Mouse (Mus musculus) C2C12 (cell line): ENCODE results near the gene Sec61b. TPM values are rescaled to one million over a fixed set of nuclear protein-coding genes. Genes with fewer than 3 reads are reported as not detected.
A peak's percentile ranks its signal among the peaks of the same experiment; 100 is the strongest.

Experiments used
- H3K27me3 ChIP-seq: one replicate; pipeline ENCODE4 v1.6.1; 2011; ENCODE audit not compliant: control insufficient read depth, insufficient read depth, insufficient read length
- H3K36me3 ChIP-seq: one replicate; pipeline ENCODE4 v1.6.1; 2011; ENCODE audit not compliant: control insufficient read depth, insufficient read depth
- H3K4me3 ChIP-seq: one replicate; pipeline ENCODE4 v1.5.1; 2011; ENCODE audit warnings: mild to moderate bottlenecking, control low read depth; ENCODE audit not compliant: poor library complexity, insufficient read depth, severe bottlenecking
- H3K79me2 ChIP-seq: one replicate; pipeline ENCODE4 v1.6.1; 2011; ENCODE audit not compliant: control insufficient read depth, insufficient read depth
- H3K79me3 ChIP-seq: one replicate; pipeline ENCODE4 v1.6.1; 2011; ENCODE audit warnings: low read depth, control low read depth
- H3ac ChIP-seq: one replicate; pipeline ENCODE3; 2011; ENCODE audit warnings: low read depth; ENCODE audit not compliant: control insufficient read depth, insufficient read length
- CEBPB ChIP-seq: IDR thresholded peaks from one replicate; pipeline ENCODE4 v1.6.1; 2011; ENCODE audit warnings: low read depth, mild to moderate bottlenecking, control low read depth, moderate library complexity
- CTCF ChIP-seq: IDR thresholded peaks from one replicate; pipeline ENCODE4 v1.5.1; 2011; ENCODE audit not compliant: control insufficient read depth, insufficient read depth, insufficient read length
- FOSL1 ChIP-seq: IDR thresholded peaks from one replicate; pipeline ENCODE4 v1.8.0; 2011; ENCODE audit warnings: mild to moderate bottlenecking, low read length; ENCODE audit not compliant: poor library complexity, insufficient read depth, severe bottlenecking
- MAX ChIP-seq: IDR thresholded peaks from one replicate; pipeline ENCODE4 v1.6.1; 2011; ENCODE audit warnings: mild to moderate bottlenecking, control low read depth
- MYOD1 ChIP-seq: IDR thresholded peaks from one replicate; pipeline ENCODE4 v1.6.1; 2011; ENCODE audit warnings: low read depth; ENCODE audit not compliant: control insufficient read depth, insufficient read length
- MYOG ChIP-seq: IDR thresholded peaks from one replicate; pipeline ENCODE4 v1.6.1; 2011; ENCODE audit not compliant: control insufficient read depth, insufficient read length; ENCODE audit errors: extremely low read depth
- USF1 ChIP-seq: IDR thresholded peaks from one replicate; pipeline ENCODE4 v1.6.1; 2011; ENCODE audit warnings: low read depth, mild to moderate bottlenecking, control low read depth, moderate library complexity
- polyA plus RNA-seq: library from polyadenylated mRNA; unstranded; fragments of >200 nt; fragmentation: generic; extraction: Trizol; gene quantifications from one replicate; pipeline ENCODE4 v1.2.1, GENCODE M21; 2012; ENCODE audit warnings: missing spikeins

Sec61b gene
- polyA plus RNA-seq, 1 experiment: 437 TPM

- Histone ChIP-seq H3K79me3 (no peaks in the 10 kb centered on the region), H3K4me3 (no peak overlapping the region), H3ac (no peak overlapping the region), H3K79me2 (no peaks in the 10 kb centered on the region), H3K27me3 (peaks cover 12% of the 10 kb centered on the region), H3K36me3 (no peaks in the 10 kb centered on the region)
- TF ChIP-seq MYOG: no peak
- no peak for TF ChIP-seq MYOD1
- TF ChIP-seq USF1: no peak
- TF ChIP-seq MAX: no peak
- TF ChIP-seq CEBPB: no peak
- no peak for TF ChIP-seq CTCF
- no peak for TF ChIP-seq FOSL1
These were observed 28.6 kb downstream of the Sec61b start for GRCm38 (mm10) chr4:47503045-47503444.

GRCm38 (mm10) chr4:47504841-47505517, 30.5 kb downstream of the Sec61b start:
- peak; percentile 34 for TF ChIP-seq FOSL1
- peak; percentile 86 for TF ChIP-seq CEBPB
- no peak for TF ChIP-seq MYOG
- Histone ChIP-seq H3K79me3 (no peaks in the 10 kb centered on the region), H3K27me3 (peaks cover 6% of the 10 kb centered on the region)

GRCm38 (mm10) chr4:47518551-47519181, 44.2 kb downstream of the Sec61b start:
- Histone ChIP-seq H3K4me3 (no peak overlapping the region), H3K36me3 (no peaks in the 10 kb centered on the region), H3ac (no peak overlapping the region), H3K27me3 (peaks cover 39% of the 10 kb centered on the region), H3K79me3 (no peaks in the 10 kb centered on the region), H3K79me2 (no peaks in the 10 kb centered on the region)
- TF ChIP-seq MYOG: no peak
- no peak for TF ChIP-seq MYOD1
- no peak for TF ChIP-seq CEBPB
- TF ChIP-seq MAX: no peak
- no peak for TF ChIP-seq USF1
- TF ChIP-seq FOSL1: no peak

More at GRCm38 (mm10) chr4:47504841-47505517, 30.5 kb downstream of the Sec61b start:
- H3K4me3 ChIP-seq: no peak overlapping the region
- H3ac ChIP-seq: no peak overlapping the region
- no peaks in the 10 kb centered on the region for H3K36me3 ChIP-seq
- H3K79me2 ChIP-seq: no peaks in the 10 kb centered on the region

GRCm38 (mm10) chr4:47520076-47520475, 45.6 kb downstream of the Sec61b start:
- no peaks in the 10 kb centered on the region for H3K36me3 ChIP-seq

GRCm38 (mm10) chr4:47521884-47522605, 47.6 kb downstream of the Sec61b start:
- no peak for TF ChIP-seq CTCF
- TF ChIP-seq MAX: no peak
- no peak for TF ChIP-seq USF1
- TF ChIP-seq MYOD1: no peak
- TF ChIP-seq CEBPB: no peak
- TF ChIP-seq FOSL1: no peak
- no peak for TF ChIP-seq MYOG
- H3K4me3 ChIP-seq: no peak overlapping the region
- H3K36me3 ChIP-seq: no peaks in the 10 kb centered on the region
- peaks cover 32% of the 10 kb centered on the region for H3K27me3 ChIP-seq
- no peaks in the 10 kb centered on the region for H3K79me2 ChIP-seq
- H3K79me3 ChIP-seq: no peaks in the 10 kb centered on the region
- H3ac ChIP-seq: no peak overlapping the region

More at GRCm38 (mm10) chr4:47520076-47520475, 45.6 kb downstream of the Sec61b start:
- Histone ChIP-seq H3K79me3 (no peaks in the 10 kb centered on the region), H3ac (no peak overlapping the region), H3K27me3 (peaks cover 32% of the 10 kb centered on the region), H3K79me2 (no peaks in the 10 kb centered on the region), H3K4me3 (no peak overlapping the region)
- TF ChIP-seq MYOG (no peak), CEBPB (no peak), CTCF (no peak), USF1 (no peak), FOSL1 (no peak), MYOD1 (no peak), MAX (no peak)

- Histone ChIP-seq H3K27me3 (no peaks in the 10 kb centered on the region), H3K4me3 (no peak overlapping the region), H3ac (no peak overlapping the region), H3K36me3 (no peaks in the 10 kb centered on the region), H3K79me3 (no peaks in the 10 kb centered on the region), H3K79me2 (no peaks in the 10 kb centered on the region)
- TF ChIP-seq MAX (no peak), MYOG (no peak), MYOD1 (no peak), CTCF (no peak), FOSL1 (no peak), USF1 (no peak), CEBPB (no peak)
These were observed 55.4 kb downstream of the Sec61b start for GRCm38 (mm10) chr4:47529866-47530265.

Other genes with a start within 250 kb of the Sec61b start
- gene Tgfbr1, start 121.4 kb upstream of the Sec61b start, polyA plus RNA-seq: 2.4 TPM
- 14.3 TPM for gene Alg2, start 325 bp upstream of the Sec61b start, polyA plus RNA-seq